Mouse (Mus musculus): ENCODE results near the gene Krtap7-1. TPM values are rescaled to one million over a fixed set of nuclear protein-coding genes. Genes with fewer than 3 reads are reported as not detected.

Krtap7-1 gene
- polyA plus RNA-seq, 2 experiments, result not detected

DNA sequence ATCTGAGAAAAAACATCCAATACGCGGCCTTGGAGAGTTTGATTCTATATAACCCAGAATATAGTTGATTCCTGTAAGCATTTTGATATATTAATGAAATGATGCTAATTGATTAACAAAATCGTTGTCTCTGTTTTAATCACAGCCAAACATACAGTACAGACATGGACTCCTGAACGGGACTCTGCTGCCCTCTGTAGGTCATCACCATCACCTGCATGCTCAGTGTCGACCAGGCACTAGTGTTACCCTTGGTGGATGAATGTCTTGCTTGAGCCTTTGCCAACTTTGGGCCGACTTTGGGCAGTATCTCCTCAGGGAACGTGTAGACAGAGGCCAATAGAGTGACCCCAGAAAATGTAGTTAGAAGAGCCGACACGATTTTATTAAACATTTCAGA lies 9.5 kb upstream of the Krtap7-1 start:
- H3K4me1 ChIP-seq (replicated peaks; ENCODE audit: control insufficient read depth in 2 of 2, insufficient read depth in 2 of 2, low read length in 1 of 2), result no peaks in the 10 kb centered on the region
- H3K4me3 ChIP-seq (ENCODE audit: insufficient read depth in 1 of 2, low read depth in 2 of 2, low read length in 2 of 2), result no peak overlapping the region
- no peak for ATAC-seq (ENCODE audit: insufficient read depth)
- H3K27me3 ChIP-seq (ENCODE audit: control insufficient read depth, insufficient read depth, low read length), result no peaks in the 10 kb centered on the region
- H3K9ac ChIP-seq (replicated peaks), result no peak overlapping the region
- no peak overlapping the region for H3K4me2 ChIP-seq (ENCODE audit: low read depth)
- H3K9me3 ChIP-seq (ENCODE audit: control insufficient read depth, low read length), result no peaks in the 10 kb centered on the region
- H3K36me3 ChIP-seq (replicated peaks; ENCODE audit: control insufficient read depth, insufficient read depth, low read depth), result no peaks in the 10 kb centered on the region
- H3K27ac ChIP-seq, result no peak overlapping the region
- no peak for DNase-seq (ENCODE audit: low read depth in 3 of 3, low spot score in 3 of 3)
- TF ChIP-seq EP300 (IDR thresholded peaks at IDR 0.05; ENCODE audit: low read depth), result no peak
- peak; percentile 68 for TF ChIP-seq CTCF (IDR thresholded peaks at IDR 0.05; ENCODE audit: low read depth)
- 44% methylated on average over 9 of the region's 9 CpGs for WGBS (ENCODE audit: insufficient replicate concordance)

DNA sequence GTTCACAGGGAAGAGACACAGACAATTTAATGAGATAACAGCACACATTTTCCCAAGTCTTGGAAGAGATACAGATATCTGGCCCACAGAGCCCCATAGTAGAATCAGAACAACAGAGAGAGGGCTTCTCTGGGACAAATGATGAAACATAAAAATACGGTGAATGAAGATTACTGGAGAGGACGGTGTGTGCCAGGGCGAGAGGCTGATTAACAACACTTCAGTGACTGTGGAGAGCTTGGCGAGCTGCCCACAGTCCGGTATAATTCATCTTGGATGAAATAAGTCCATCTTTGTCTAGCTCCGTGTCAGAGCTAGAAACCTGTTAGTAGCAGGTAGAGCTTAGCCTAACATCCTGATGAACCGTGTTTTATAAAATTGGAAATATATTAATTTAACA lies 5.3 kb upstream of the Krtap7-1 start:
- TF ChIP-seq EP300 (IDR thresholded peaks at IDR 0.05; ENCODE audit: low read depth) (no peak), CTCF (IDR thresholded peaks at IDR 0.05; ENCODE audit: low read depth) (no peak)
- ATAC-seq (ENCODE audit: insufficient read depth) (no peak), DNase-seq (ENCODE audit: low read depth in 3 of 3, low spot score in 3 of 3) (no peak)
- no peaks in the 10 kb centered on the region for H3K4me1 ChIP-seq (replicated peaks; ENCODE audit: control insufficient read depth in 2 of 2, insufficient read depth in 2 of 2, low read length in 1 of 2)
- H3K27me3 ChIP-seq (ENCODE audit: control insufficient read depth, insufficient read depth, low read length), result no peaks in the 10 kb centered on the region
- H3K27ac ChIP-seq, result no peak overlapping the region
- H3K9me3 ChIP-seq (ENCODE audit: control insufficient read depth, low read length), result no peaks in the 10 kb centered on the region
- no peak overlapping the region for H3K4me2 ChIP-seq (ENCODE audit: low read depth)
- WGBS (ENCODE audit: insufficient replicate concordance), result 76% methylated on average over 7 of the region's 7 CpGs
- H3K36me3 ChIP-seq (replicated peaks; ENCODE audit: control insufficient read depth, insufficient read depth, low read depth), result no peaks in the 10 kb centered on the region
- H3K4me3 ChIP-seq (ENCODE audit: insufficient read depth in 1 of 2, low read depth in 2 of 2, low read length in 2 of 2), result no peak overlapping the region
- no peak overlapping the region for H3K9ac ChIP-seq (replicated peaks)

DNA sequence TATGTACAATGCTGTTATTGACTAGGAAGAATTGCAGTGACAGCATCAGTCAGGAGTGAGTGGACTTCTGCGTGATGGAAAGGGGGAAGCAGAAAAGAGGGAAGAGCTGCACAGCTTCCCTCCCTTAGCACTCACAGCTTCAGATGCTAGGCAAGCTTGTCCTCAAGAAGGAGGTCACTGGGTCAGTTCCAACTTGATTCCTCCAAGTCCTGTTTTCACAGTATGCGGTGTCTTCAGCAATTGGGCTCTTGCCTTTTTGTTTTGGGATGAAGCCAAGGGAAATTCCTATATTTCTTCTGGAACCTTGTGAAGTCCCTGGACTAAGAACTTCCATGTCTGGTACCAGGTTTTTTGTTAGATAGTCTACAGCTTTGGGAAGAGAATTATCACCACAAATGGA lies 4.6 kb downstream of the Krtap7-1 start:
- Histone ChIP-seq H3K4me1 (replicated peaks; ENCODE audit: control insufficient read depth in 2 of 2, insufficient read depth in 2 of 2, low read length in 1 of 2) (no peaks in the 10 kb centered on the region), H3K4me3 (ENCODE audit: insufficient read depth in 1 of 2, low read depth in 2 of 2, low read length in 2 of 2) (no peak overlapping the region), H3K9ac (replicated peaks) (no peak overlapping the region), H3K27ac (no peak overlapping the region), H3K9me3 (ENCODE audit: control insufficient read depth, low read length) (no peaks in the 10 kb centered on the region), H3K27me3 (ENCODE audit: control insufficient read depth, insufficient read depth, low read length) (no peaks in the 10 kb centered on the region), H3K4me2 (ENCODE audit: low read depth) (no peak overlapping the region), H3K36me3 (replicated peaks; ENCODE audit: control insufficient read depth, insufficient read depth, low read depth) (no peaks in the 10 kb centered on the region)
- no peak for TF ChIP-seq CTCF (IDR thresholded peaks at IDR 0.05; ENCODE audit: low read depth)
- no peak for TF ChIP-seq EP300 (IDR thresholded peaks at IDR 0.05; ENCODE audit: low read depth)
- no peak for ATAC-seq (ENCODE audit: insufficient read depth)
- no peak for DNase-seq (ENCODE audit: low read depth in 3 of 3, low spot score in 3 of 3)
- WGBS (ENCODE audit: insufficient replicate concordance), result 71% methylated on average over 2 of the region's 2 CpGs

DNA sequence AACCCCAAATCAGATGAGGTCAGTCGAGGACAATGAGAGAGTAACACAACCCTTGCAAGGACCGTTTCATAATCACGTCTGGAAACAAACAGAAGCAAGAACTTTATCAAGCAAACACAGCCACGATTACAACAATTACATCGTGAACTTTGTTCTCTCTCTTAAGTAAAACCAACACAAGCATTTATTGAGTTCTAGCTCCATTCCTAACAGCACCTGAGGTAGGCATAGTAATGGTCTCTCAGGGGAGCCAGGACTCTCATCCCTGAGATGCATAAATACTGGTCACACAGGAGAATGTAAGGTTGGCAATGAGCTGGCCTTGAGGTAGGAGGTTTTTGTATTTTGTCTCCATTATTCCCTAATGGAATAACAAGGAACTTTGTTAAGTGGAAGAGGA lies 6.3 kb downstream of the Krtap7-1 start:
- TF ChIP-seq CTCF (IDR thresholded peaks at IDR 0.05; ENCODE audit: low read depth), result no peak
- TF ChIP-seq EP300 (IDR thresholded peaks at IDR 0.05; ENCODE audit: low read depth), result no peak
- no peak for DNase-seq (ENCODE audit: low read depth in 3 of 3, low spot score in 3 of 3)
- Histone ChIP-seq H3K9me3 (ENCODE audit: control insufficient read depth, low read length) (no peaks in the 10 kb centered on the region), H3K4me2 (ENCODE audit: low read depth) (no peak overlapping the region), H3K9ac (replicated peaks) (no peak overlapping the region), H3K27me3 (ENCODE audit: control insufficient read depth, insufficient read depth, low read length) (no peaks in the 10 kb centered on the region), H3K4me1 (replicated peaks; ENCODE audit: control insufficient read depth in 2 of 2, insufficient read depth in 2 of 2, low read length in 1 of 2) (no peaks in the 10 kb centered on the region), H3K36me3 (replicated peaks; ENCODE audit: control insufficient read depth, insufficient read depth, low read depth) (no peaks in the 10 kb centered on the region), H3K27ac (no peak overlapping the region), H3K4me3 (ENCODE audit: insufficient read depth in 1 of 2, low read depth in 2 of 2, low read length in 2 of 2) (no peak overlapping the region)
- 50% methylated on average over 5 of the region's 5 CpGs for WGBS (ENCODE audit: insufficient replicate concordance)
- ATAC-seq (ENCODE audit: insufficient read depth), result no peak

DNA sequence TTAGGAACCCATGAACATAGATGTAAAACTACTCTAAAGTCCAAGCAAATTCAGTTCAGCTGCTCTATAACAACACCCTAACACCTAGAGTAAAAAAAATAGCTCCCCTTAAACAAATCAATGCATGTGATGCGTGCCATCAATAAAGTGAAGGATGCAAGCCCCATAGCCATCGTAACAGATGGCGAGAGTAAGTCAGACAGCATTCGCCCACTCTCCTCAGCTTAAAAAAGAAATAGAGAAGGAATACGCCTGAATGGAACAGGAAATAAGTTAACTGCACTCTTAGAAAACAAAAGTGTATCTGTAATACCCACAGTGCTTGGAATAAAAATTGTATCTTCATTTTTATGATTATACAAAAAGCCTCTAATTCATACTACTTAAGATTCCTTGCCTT lies 11.1 kb downstream of the Krtap7-1 start:
- TF ChIP-seq CTCF (IDR thresholded peaks at IDR 0.05; ENCODE audit: low read depth) (no peak), EP300 (IDR thresholded peaks at IDR 0.05; ENCODE audit: low read depth) (no peak)
- Histone ChIP-seq H3K9ac (replicated peaks) (no peak overlapping the region), H3K27ac (no peak overlapping the region), H3K9me3 (ENCODE audit: control insufficient read depth, low read length) (no peaks in the 10 kb centered on the region), H3K27me3 (ENCODE audit: control insufficient read depth, insufficient read depth, low read length) (no peaks in the 10 kb centered on the region), H3K36me3 (replicated peaks; ENCODE audit: control insufficient read depth, insufficient read depth, low read depth) (no peaks in the 10 kb centered on the region), H3K4me3 (ENCODE audit: insufficient read depth in 1 of 2, low read depth in 2 of 2, low read length in 2 of 2) (no peak overlapping the region), H3K4me1 (replicated peaks; ENCODE audit: control insufficient read depth in 2 of 2, insufficient read depth in 2 of 2, low read length in 1 of 2) (no peaks in the 10 kb centered on the region), H3K4me2 (ENCODE audit: low read depth) (no peak overlapping the region)
- WGBS (ENCODE audit: insufficient replicate concordance), result 62% methylated on average over 5 of the region's 5 CpGs
- DNase-seq (ENCODE audit: low read depth in 3 of 3, low spot score in 3 of 3), result no peak
- no peak for ATAC-seq (ENCODE audit: insufficient read depth)

Measured in liver, embryonic 14.5 days (tissue).